Mouse (Mus musculus) gastrocnemius, adult 8-10 months (tissue): ENCODE results near the gene Gm20479. TPM values are rescaled to one million over a fixed set of nuclear protein-coding genes. Genes with fewer than 3 reads are reported as not detected.

Experiments
- DNase-seq, 2 experiments: peaks; one replicate each; pipeline ENCODE4 v3.0.0; 2022; ENCODE audit warnings: low spot score in 2 of 2
- total RNA-seq, 4 experiments: library from RNA; stranded (reverse); gene quantifications; 2 replicates each; pipeline ENCODE4 v1.2.4; 2022

Gm20479 gene
- total RNA-seq, 4 experiments from 2014 or later = 0.53 TPM; not detected in 3

GRCm38 (mm10) chr7:27367976-27368375 is 10.8 kb upstream of the Gm20479 start:
- no peak for DNase-seq

- no peak for DNase-seq
Observed at GRCm38 (mm10) chr7:27366082-27366844, 9.0 kb upstream of the Gm20479 start.

GRCm38 (mm10) chr7:27364379-27364778 is 7.2 kb upstream of the Gm20479 start:
- no peak for DNase-seq

GRCm38 (mm10) chr7:27361283-27361946 is 4.2 kb upstream of the Gm20479 start:
- peak; percentile 99 to 100 for DNase-seq

- no peak for DNase-seq
Observed at GRCm38 (mm10) chr7:27360749-27361148, 3.5 kb upstream of the Gm20479 start.

- DNase-seq = no peak
Observed at GRCm38 (mm10) chr7:27359706-27360358, 2.6 kb upstream of the Gm20479 start.

- DNase-seq = no peak
Observed at GRCm38 (mm10) chr7:27359162-27359561, 1.9 kb upstream of the Gm20479 start.

- no peak for DNase-seq
Observed at GRCm38 (mm10) chr7:27357595-27357978, 368 bp upstream of the Gm20479 start.

- DNase-seq = no peak
Observed at GRCm38 (mm10) chr7:27356248-27356647, 971 bp downstream of the Gm20479 start.

GRCm38 (mm10) chr7:27355745-27356240 is 1.4 kb downstream of the Gm20479 start, which contains the start of gene Shkbp1:
Gene Shkbp1 (minus strand): TSS chr7:27356019.
- peak; percentile 70 to 71 for DNase-seq

GRCm38 (mm10) chr7:27355261-27355660 is 2.0 kb downstream of the Gm20479 start:
- DNase-seq = no peak

- DNase-seq = no peak
Observed at GRCm38 (mm10) chr7:27354783-27355182, 2.4 kb downstream of the Gm20479 start.

- no peak for DNase-seq
Observed at GRCm38 (mm10) chr7:27354144-27354543, 3.1 kb downstream of the Gm20479 start.

- no peak for DNase-seq
Observed at GRCm38 (mm10) chr7:27345444-27345843, 11.8 kb downstream of the Gm20479 start.

GRCm38 (mm10) chr7:27342595-27342994 is 14.6 kb downstream of the Gm20479 start:
- DNase-seq = no peak

GRCm38 (mm10) chr7:27339519-27339918 is 17.7 kb downstream of the Gm20479 start:
- DNase-seq = no peak

- DNase-seq = no peak
Observed at GRCm38 (mm10) chr7:27339114-27339513, 18.1 kb downstream of the Gm20479 start.

- DNase-seq = no peak
Observed at GRCm38 (mm10) chr7:27337175-27337853, 19.9 kb downstream of the Gm20479 start, which contains the start of gene Ltbp4. Gene Ltbp4 (minus strand): TSS chr7:27337692.

- DNase-seq = peak; percentile 79 to 83
Observed at GRCm38 (mm10) chr7:27335928-27336823, 21.0 kb downstream of the Gm20479 start.

- no peak for DNase-seq
Observed at GRCm38 (mm10) chr7:27335011-27335720, 22.1 kb downstream of the Gm20479 start.
